Mouse (Mus musculus) neural tube, embryonic 14.5 days (tissue): ENCODE results near the gene Psmb3. TPM values are rescaled to one million over a fixed set of nuclear protein-coding genes. Genes with fewer than 3 reads are reported as not detected.

Experiments used
- ATAC-seq: fragments of 200-750 bp; cut with Nextera tagmentation; 2 replicates; pipeline ENCODE4 v1.8.0; 2017; ENCODE audit warnings: low read depth, mild to moderate bottlenecking, moderate TSS enrichment, moderate library complexity
- H3K27ac ChIP-seq: fragments of 300-500 bp; sonication (generic); 2 replicates; pipeline ENCODE4 v1.5.1; 2014; ENCODE audit warnings: low read depth, mild to moderate bottlenecking, control low read depth, low read length, moderate library complexity, mixed read lengths
- H3K27me3 ChIP-seq: fragments of 300-500 bp; sonication (generic); 2 replicates; pipeline ENCODE4 v1.6.1; 2014; ENCODE audit warnings: low read length; ENCODE audit not compliant: control insufficient read depth, insufficient read depth
- H3K36me3 ChIP-seq: fragments of 300-500 bp; sonication (generic); 2 replicates; pipeline ENCODE4 v1.6.1; 2014; ENCODE audit warnings: low read length, mixed read lengths; ENCODE audit not compliant: control insufficient read depth, insufficient read depth
- H3K4me1 ChIP-seq: fragments of 300-500 bp; sonication (generic); 2 replicates; pipeline ENCODE4 v1.6.1; 2014; ENCODE audit warnings: low read length; ENCODE audit not compliant: control insufficient read depth, insufficient read depth
- H3K4me2 ChIP-seq: fragments of 300-500 bp; sonication (generic); 2 replicates; pipeline ENCODE4 v1.6.1; 2014; ENCODE audit warnings: mild to moderate bottlenecking, low read depth, low read length, control low read depth
- H3K4me3 ChIP-seq: fragments of 300-500 bp; sonication (generic); 2 replicates; pipeline ENCODE4 v1.5.1; 2014; ENCODE audit warnings: low read depth, low read length, control low read depth, mixed read lengths
- H3K9ac ChIP-seq: fragments of 300-500 bp; sonication (generic); replicated peaks from 2 replicates; pipeline ENCODE4 v1.6.1; 2014; ENCODE audit warnings: low read depth, mild to moderate bottlenecking, control low read depth, low read length, mixed read lengths
- H3K9me3 ChIP-seq: fragments of 300-500 bp; sonication (generic); 2 replicates; pipeline ENCODE4 v1.6.1; 2016; ENCODE audit warnings: low read length; ENCODE audit not compliant: control insufficient read depth
- WGBS: fragments of 180-500 bp; shearing (Covaris S2); extraction: QIAGEN DNeasy Blood & Tissue Kit; methylation state at CpG from one replicate; pipeline ENCODE4 v1.1.7; 2014; 5-methylcytosine and 5-hydroxymethylcytosine counted together
- microRNA-seq: library from miRNA; unstranded; fragments of <30 nt; microRNA quantifications from one replicate; pipeline ENCODE4, GENCODE M21; 2016
- polyA plus RNA-seq: library from polyadenylated mRNA; unstranded; fragments of >200 nt; fragmentation: Nextera tagmentation; extraction: Ambion mirVana; gene quantifications from 2 replicates; pipeline ENCODE4 v1.2.1, GENCODE M21; 2014

Gene Psmb3
- polyA plus RNA-seq, 1 experiment from 2014 or later: 465 TPM

GRCm38 (mm10) chr11:97745331-97745721, 42.1 kb downstream of the Psmb3 start:
- Histone ChIP-seq H3K9me3 (no peaks in the 10 kb centered on the region), H3K36me3 (peaks cover 33% of the 10 kb centered on the region), H3K27me3 (peaks cover 3% of the 10 kb centered on the region; the same call in 1 of the 2 replicates), H3K27ac (peak overlapping the region; percentile 97; the same call in 1 of the 2 replicates), H3K9ac (peak overlapping the region; percentile 80), H3K4me2 (peak overlapping the region; percentile 47), H3K4me1 (peaks cover 17% of the 10 kb centered on the region), H3K4me3 (peak overlapping the region; percentile 59)
- ATAC-seq: peak; percentile 13; the same call in 1 of the 2 replicates
- 10% methylated on average over 13 of the region's 13 CpGs for WGBS

GRCm38 (mm10) chr11:97747773-97748172, 44.6 kb downstream of the Psmb3 start:
- 94% methylated on average over 8 of the region's 8 CpGs for WGBS

GRCm38 (mm10) chr11:97748496-97748895, 45.3 kb downstream of the Psmb3 start:
- no peak overlapping the region for H3K4me3 ChIP-seq
- H3K4me2 ChIP-seq: no peak overlapping the region
- peaks cover 57% of the 10 kb centered on the region for H3K36me3 ChIP-seq
- no peak overlapping the region for H3K9ac ChIP-seq
- H3K4me1 ChIP-seq: peaks cover 2% of the 10 kb centered on the region; the same call in 1 of the 2 replicates
- peaks cover 3% of the 10 kb centered on the region; the same call in 1 of the 2 replicates for H3K27me3 ChIP-seq
- no peak for ATAC-seq
- H3K27ac ChIP-seq: no peak overlapping the region
- no peaks in the 10 kb centered on the region for H3K9me3 ChIP-seq
- WGBS: 88% methylated on average over 5 of the region's 5 CpGs

More at GRCm38 (mm10) chr11:97747773-97748172, 44.6 kb downstream of the Psmb3 start:
- Histone ChIP-seq H3K36me3 (peaks cover 51% of the 10 kb centered on the region), H3K27ac (no peak overlapping the region), H3K4me1 (peaks cover 9% of the 10 kb centered on the region), H3K9ac (no peak overlapping the region), H3K4me3 (no peak overlapping the region), H3K27me3 (peaks cover 3% of the 10 kb centered on the region; the same call in 1 of the 2 replicates), H3K4me2 (no peak overlapping the region), H3K9me3 (no peaks in the 10 kb centered on the region)
- ATAC-seq: no peak

- Histone ChIP-seq H3K4me3 (no peak overlapping the region), H3K4me2 (no peak overlapping the region), H3K36me3 (peaks cover 62% of the 10 kb centered on the region), H3K27ac (no peak overlapping the region), H3K4me1 (no peaks in the 10 kb centered on the region), H3K27me3 (no peaks in the 10 kb centered on the region), H3K9me3 (no peaks in the 10 kb centered on the region), H3K9ac (no peak overlapping the region)
- WGBS: 93% methylated on average over 8 of the region's 8 CpGs
- no peak for ATAC-seq
Observed at GRCm38 (mm10) chr11:97753277-97753676, 50.1 kb downstream of the Psmb3 start.

GRCm38 (mm10) chr11:97758125-97758524, 54.9 kb downstream of the Psmb3 start:
- Histone ChIP-seq H3K4me3 (no peak overlapping the region), H3K4me1 (no peaks in the 10 kb centered on the region), H3K36me3 (peaks cover 32% of the 10 kb centered on the region), H3K9ac (no peak overlapping the region), H3K4me2 (no peak overlapping the region), H3K27me3 (no peaks in the 10 kb centered on the region), H3K9me3 (no peaks in the 10 kb centered on the region), H3K27ac (no peak overlapping the region)
- ATAC-seq: no peak
- WGBS: 98% methylated on average over 1 of the region's 1 CpGs

GRCm38 (mm10) chr11:97758942-97759341, 55.7 kb downstream of the Psmb3 start:
- WGBS: 88% methylated on average over 6 of the region's 6 CpGs
- H3K36me3 ChIP-seq: peaks cover 25% of the 10 kb centered on the region; the same call in 1 of the 2 replicates
- no peak overlapping the region for H3K9ac ChIP-seq
- H3K4me3 ChIP-seq: no peak overlapping the region
- no peak overlapping the region for H3K27ac ChIP-seq
- H3K27me3 ChIP-seq: no peaks in the 10 kb centered on the region
- H3K4me1 ChIP-seq: no peaks in the 10 kb centered on the region
- no peak overlapping the region for H3K4me2 ChIP-seq
- no peaks in the 10 kb centered on the region for H3K9me3 ChIP-seq
- no peak for ATAC-seq

- peaks cover 13% of the 10 kb centered on the region; the same call in 1 of the 2 replicates for H3K36me3 ChIP-seq
- ATAC-seq: no peak
- no peaks in the 10 kb centered on the region for H3K9me3 ChIP-seq
- no peaks in the 10 kb centered on the region for H3K27me3 ChIP-seq
- no peak overlapping the region for H3K4me3 ChIP-seq
- H3K9ac ChIP-seq: no peak overlapping the region
- H3K27ac ChIP-seq: no peak overlapping the region
- H3K4me1 ChIP-seq: peaks cover 9% of the 10 kb centered on the region
- no peak overlapping the region for H3K4me2 ChIP-seq
Observed at GRCm38 (mm10) chr11:97761638-97762037, 58.4 kb downstream of the Psmb3 start.

Small RNA genes lying within 50 kb of the gene (microRNA-seq; reads per million reads assigned to microRNA genes)
- gene Gm24158 (not detected), gene Mir6927 (not detected), gene Mir8102 (not detected)

Other genes with a start within 250 kb of the Psmb3 start
- gene 4933428G20Rik, start 203.1 kb upstream of the Psmb3 start, polyA plus RNA-seq: 0.26 and 0.33 TPM in 2 replicates
- 7.6 and 8.1 TPM in 2 replicates for gene Srcin1, start 127.2 kb upstream of the Psmb3 start, polyA plus RNA-seq
- gene Epop, start 73.7 kb upstream of the Psmb3 start, polyA plus RNA-seq: 1.5 and 2.4 TPM in 2 replicates
- 4.7 and 5.1 TPM in 2 replicates for gene Mllt6, start 40.0 kb upstream of the Psmb3 start, polyA plus RNA-seq
- gene Cisd3, start 17.6 kb upstream of the Psmb3 start, polyA plus RNA-seq: 28.3 and 38.1 TPM in 2 replicates
- gene Pcgf2, start 2.9 kb upstream of the Psmb3 start, polyA plus RNA-seq: 24.7 and 25.8 TPM in 2 replicates
- 4.1 and 6.2 TPM in 2 replicates for gene Pip4k2b, start 41.3 kb downstream of the Psmb3 start, polyA plus RNA-seq
- gene Cwc25, start 63.2 kb downstream of the Psmb3 start, polyA plus RNA-seq: 13.8 and 13.9 TPM in 2 replicates
- gene 1700001P01Rik, start 72.5 kb downstream of the Psmb3 start, polyA plus RNA-seq: 0.36 TPM in 1 of 2 replicates, not detected in the other
- 347 and 366 TPM in 2 replicates for gene Rpl23, start 79.0 kb downstream of the Psmb3 start, polyA plus RNA-seq
- gene Lasp1, start 95.6 kb downstream of the Psmb3 start, polyA plus RNA-seq: 82.9 and 99.8 TPM in 2 replicates
- 39.8 and 53.5 TPM in 2 replicates for gene B230217C12Rik, start 137.4 kb downstream of the Psmb3 start, polyA plus RNA-seq
- 0.63 and 1.5 TPM in 2 replicates for gene Fbxo47, start 180.8 kb downstream of the Psmb3 start, polyA plus RNA-seq